Mouse (Mus musculus): Measurements from ENCODE around the gene Abcc8. TPM values are rescaled to one million over a fixed set of nuclear protein-coding genes. Genes with fewer than 3 reads are reported as not detected.

Abcc8 gene
- polyA plus RNA-seq, 1 experiment: not detected

DNA sequence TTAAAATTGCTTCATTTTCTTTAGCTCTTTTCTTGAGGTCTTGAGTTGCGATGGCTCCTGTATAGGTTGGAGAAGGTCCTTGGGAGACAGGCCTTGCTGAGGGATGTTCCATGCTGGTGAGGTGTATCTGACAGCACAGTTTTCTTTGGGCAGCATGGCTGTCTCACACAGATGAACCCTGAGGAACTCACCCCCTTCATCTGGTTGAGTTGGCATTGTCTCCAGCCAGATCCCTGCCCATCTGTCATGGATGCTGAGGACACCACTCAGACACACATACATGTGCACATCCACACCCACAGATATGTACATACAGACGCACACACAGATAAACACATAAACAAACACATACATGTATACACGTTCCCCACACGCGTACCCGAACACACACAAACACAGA is 116.5 kb downstream of the Abcc8 start:
- Histone ChIP-seq H3K36me3 (ENCODE audit: control insufficient read depth) (peaks cover 91% of the 10 kb centered on the region), H3K9me3 (ENCODE audit: control insufficient read depth, low read length) (no peaks in the 10 kb centered on the region), H3K4me3 (replicated peaks) (no peak overlapping the region), H3K27me3 (ENCODE audit: control insufficient read depth) (no peaks in the 10 kb centered on the region), H3K4me1 (ENCODE audit: control insufficient read depth) (no peaks in the 10 kb centered on the region)
- TF ChIP-seq GATA1 (IDR thresholded peaks at IDR 0.05; ENCODE audit: low read length) (no peak), TAL1 (IDR thresholded peaks at IDR 0.05; ENCODE audit: low read length) (no peak)

DNA sequence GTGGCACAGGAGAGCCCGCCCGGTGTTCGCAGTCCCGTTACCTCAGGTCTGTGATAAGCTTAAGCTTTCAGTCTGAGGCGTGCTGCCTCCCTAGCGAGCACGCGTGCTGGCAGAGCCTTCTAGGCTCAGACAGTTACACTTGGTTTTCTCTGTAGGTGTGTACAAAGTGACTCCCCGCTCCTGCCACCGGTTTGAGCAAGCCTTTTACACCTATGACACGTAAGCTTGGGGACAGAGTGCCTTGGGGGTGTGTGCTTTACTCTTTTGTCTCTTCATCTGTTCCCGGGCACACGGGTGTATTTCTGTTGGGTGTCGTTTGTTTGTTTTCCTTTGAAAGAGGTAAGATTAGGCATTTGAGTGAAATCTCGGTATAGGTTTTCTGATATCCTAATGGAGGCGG is 118.2 kb downstream of the Abcc8 start:
- H3K36me3 ChIP-seq (ENCODE audit: control insufficient read depth): peaks cover 93% of the 10 kb centered on the region

DNA sequence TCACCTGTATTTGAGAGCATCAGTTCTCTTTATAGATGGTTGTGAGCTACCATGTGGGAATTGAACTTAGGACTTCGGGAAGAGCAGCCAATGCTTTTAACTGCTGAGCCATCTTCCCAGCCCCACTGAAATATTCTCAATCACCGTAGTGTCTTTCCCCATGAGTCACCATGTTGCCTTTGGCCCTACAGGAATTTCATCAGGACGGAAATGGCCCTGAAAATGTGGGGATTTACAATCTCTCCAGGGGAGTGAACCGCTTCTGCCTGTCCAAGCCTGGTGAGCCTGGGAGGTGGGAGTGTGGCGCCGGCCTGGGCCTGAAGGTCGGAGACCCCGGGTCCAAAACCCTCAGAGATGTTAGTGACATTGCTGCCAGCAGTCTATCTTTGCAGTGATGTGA is 119.1 kb downstream of the Abcc8 start:
- H3K9me3 ChIP-seq (ENCODE audit: control insufficient read depth, low read length): no peaks in the 10 kb centered on the region
- no peak for TF ChIP-seq TAL1 (IDR thresholded peaks at IDR 0.05; ENCODE audit: low read length)
- no peak for TF ChIP-seq GATA1 (IDR thresholded peaks at IDR 0.05; ENCODE audit: low read length)
- H3K4me1 ChIP-seq (ENCODE audit: control insufficient read depth): no peaks in the 10 kb centered on the region
- peaks cover 92% of the 10 kb centered on the region for H3K36me3 ChIP-seq (ENCODE audit: control insufficient read depth)
- H3K4me3 ChIP-seq (replicated peaks): no peak overlapping the region
- no peaks in the 10 kb centered on the region for H3K27me3 ChIP-seq (ENCODE audit: control insufficient read depth)

More for the DNA sequence above, 118.2 kb downstream of the Abcc8 start:
- H3K4me1 ChIP-seq (ENCODE audit: control insufficient read depth): no peaks in the 10 kb centered on the region
- TF ChIP-seq TAL1 (IDR thresholded peaks at IDR 0.05; ENCODE audit: low read length) (no peak), GATA1 (IDR thresholded peaks at IDR 0.05; ENCODE audit: low read length) (no peak)
- H3K27me3 ChIP-seq (ENCODE audit: control insufficient read depth): no peaks in the 10 kb centered on the region
- H3K4me3 ChIP-seq (replicated peaks): no peak overlapping the region
- no peaks in the 10 kb centered on the region for H3K9me3 ChIP-seq (ENCODE audit: control insufficient read depth, low read length)

DNA sequence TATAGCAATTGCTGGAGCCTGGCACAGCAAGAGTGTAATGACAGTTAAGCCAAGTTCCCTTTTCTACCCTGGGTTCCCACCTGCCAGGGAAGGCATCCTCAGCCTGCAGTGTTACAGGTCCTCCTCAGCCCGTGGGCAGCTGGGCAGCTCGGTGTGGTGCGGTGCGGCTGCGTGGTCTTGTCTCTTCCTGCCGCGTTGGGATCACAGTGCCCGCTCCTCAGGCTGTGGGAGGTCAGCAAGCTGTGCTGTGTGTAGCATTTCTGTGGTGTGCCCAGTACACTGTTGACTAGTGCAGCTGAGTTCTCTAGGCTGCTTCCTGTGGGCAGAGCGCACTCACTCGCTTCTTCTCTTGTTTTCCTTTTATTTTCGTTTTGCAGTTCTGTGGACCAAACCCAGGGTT is 121.0 kb downstream of the Abcc8 start:
- H3K36me3 ChIP-seq (ENCODE audit: control insufficient read depth): peaks cover 95% of the 10 kb centered on the region
- no peaks in the 10 kb centered on the region for H3K9me3 ChIP-seq (ENCODE audit: control insufficient read depth, low read length)
- H3K4me3 ChIP-seq (replicated peaks): no peak overlapping the region
- TF ChIP-seq TAL1 (IDR thresholded peaks at IDR 0.05; ENCODE audit: low read length) (no peak), GATA1 (IDR thresholded peaks at IDR 0.05; ENCODE audit: low read length) (no peak)
- H3K27me3 ChIP-seq (ENCODE audit: control insufficient read depth): no peaks in the 10 kb centered on the region
- no peaks in the 10 kb centered on the region for H3K4me1 ChIP-seq (ENCODE audit: control insufficient read depth)

Other genes starting within 250 kb of the Abcc8 start
- 0.03 and 0.04 TPM in 2 replicates for gene Abcc6, start 149.7 kb downstream of the Abcc8 start, polyA plus RNA-seq (2012)
- 1.4 and 1.8 TPM in 2 replicates for gene Nomo1, start 146.3 kb downstream of the Abcc8 start, polyA plus RNA-seq (2012)
- gene Kcnj11, start 79.3 kb downstream of the Abcc8 start, polyA plus RNA-seq (2012): 0.01 TPM in 1 of 2 replicates, not detected in the other
- gene Ush1c, start 58.5 kb upstream of the Abcc8 start, polyA plus RNA-seq (2012): not detected in 2 replicates
- gene Otog, start 61.0 kb upstream of the Abcc8 start, polyA plus RNA-seq (2012): not detected in 2 replicates
- gene Myod1, start 196.4 kb upstream of the Abcc8 start, polyA plus RNA-seq (2012): not detected in 2 replicates
- gene Kcnc1, start 216.5 kb upstream of the Abcc8 start, polyA plus RNA-seq (2012): under 0.01 and 0.01 TPM in 2 replicates

Data from erythroblast, embryonic 14.5 days (primary cell).